Mouse (Mus musculus) small intestine, adult 2 months (tissue): ENCODE results near the gene Kazn.

ENCODE experiments used
- CTCF ChIP-seq: fragments of 200-500 bp; IDR thresholded peaks from 2 replicates; pipeline ENCODE4 v1.5.1; 2012; ENCODE audit warnings: low read depth, mild to moderate bottlenecking, control low read depth, inconsistent platforms, low read length, moderate library complexity, mixed read lengths; ENCODE audit not compliant: insufficient replicate concordance, insufficient read length; ENCODE audit errors: extremely low read depth
- POLR2A ChIP-seq: fragments of 200-500 bp; IDR thresholded peaks from 2 replicates; pipeline ENCODE4 v1.6.1; 2012; ENCODE audit warnings: low read depth, mild to moderate bottlenecking, control low read depth, inconsistent platforms, low read length, moderate library complexity

DNA sequence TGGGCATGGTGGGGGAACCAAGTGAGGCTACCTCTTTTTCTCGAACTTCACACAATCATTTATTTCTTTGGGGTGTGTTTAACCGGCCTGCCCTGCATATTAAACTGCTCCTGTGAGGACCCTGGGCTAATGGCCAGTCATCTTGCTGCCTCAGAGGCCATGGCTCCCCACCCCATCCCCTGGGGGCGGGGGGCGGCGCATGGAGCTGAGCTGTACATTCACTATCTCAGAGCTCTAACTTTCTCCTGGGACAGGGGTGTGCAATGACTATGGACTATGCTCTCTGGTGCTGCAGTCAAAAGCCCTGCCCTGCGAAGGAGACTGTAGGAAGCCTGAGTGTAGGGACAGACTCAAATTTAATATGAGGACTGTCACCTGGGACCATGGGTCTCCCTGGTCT lies 22.2 kb downstream of the Kazn start:
- TF ChIP-seq CTCF (no peak), POLR2A (no peak)
